Mouse (Mus musculus) midbrain, embryonic 13.5 days (tissue): ENCODE data around the gene Rcn1. TPM values are rescaled to one million over a fixed set of nuclear protein-coding genes. Genes with fewer than 3 reads are reported as not detected.

ENCODE experiments used
- ATAC-seq: fragments of 200-750 bp; cut with Nextera tagmentation; 2 replicates; pipeline ENCODE4 v1.8.0; 2017; ENCODE audit warnings: mild to moderate bottlenecking, moderate TSS enrichment, moderate library complexity
- H3K27ac ChIP-seq: fragments of 300-500 bp; sonication (generic); 2 replicates; pipeline ENCODE4 v1.5.1; 2015; ENCODE audit warnings: inconsistent platforms, mild to moderate bottlenecking, moderate library complexity
- H3K27me3 ChIP-seq: fragments of 300-500 bp; sonication (generic); 2 replicates; pipeline ENCODE4 v1.6.1; 2015; ENCODE audit warnings: mild to moderate bottlenecking, inconsistent platforms
- H3K36me3 ChIP-seq: fragments of 300-500 bp; sonication (generic); 2 replicates; pipeline ENCODE4 v1.6.1; 2015; ENCODE audit warnings: mild to moderate bottlenecking, inconsistent platforms
- H3K4me1 ChIP-seq: fragments of 300-500 bp; sonication (generic); replicated peaks from 2 replicates; pipeline ENCODE4 v1.6.1; 2015; ENCODE audit warnings: inconsistent platforms
- H3K4me2 ChIP-seq: fragments of 300-500 bp; sonication (generic); replicated peaks from 2 replicates; pipeline ENCODE4 v1.6.1; 2015; ENCODE audit warnings: moderate library complexity, mild to moderate bottlenecking, inconsistent platforms
- H3K4me3 ChIP-seq: fragments of 300-500 bp; sonication (generic); replicated peaks from 2 replicates; pipeline ENCODE4 v1.5.1; 2015; ENCODE audit warnings: mild to moderate bottlenecking, inconsistent platforms
- H3K9ac ChIP-seq: fragments of 300-500 bp; sonication (generic); replicated peaks from 2 replicates; pipeline ENCODE4 v1.6.1; 2015; ENCODE audit warnings: mild to moderate bottlenecking, inconsistent platforms
- H3K9me3 ChIP-seq: fragments of 300-500 bp; sonication (generic); 2 replicates; pipeline ENCODE4 v1.6.1; 2016; ENCODE audit warnings: mild to moderate bottlenecking, inconsistent platforms
- WGBS: fragments of 180-500 bp; shearing (Covaris S2); methylation state at CpG from one replicate; pipeline ENCODE4 v1.1.7; 2015; 5-methylcytosine and 5-hydroxymethylcytosine counted together
- polyA plus RNA-seq: library from polyadenylated mRNA; unstranded; fragments of >200 nt; fragmentation: Nextera tagmentation; extraction: Ambion mirVana; gene quantifications from 2 replicates; pipeline ENCODE4 v1.2.1, GENCODE M21; 2015

The Rcn1 gene
- polyA plus RNA-seq, 1 experiment from 2014 or later: 54.8 TPM

- Histone ChIP-seq H3K27me3 (peaks cover 39% of the 10 kb centered on the region), H3K9me3 (no peaks in the 10 kb centered on the region), H3K36me3 (no peaks in the 10 kb centered on the region), H3K4me1 (peaks cover 17% of the 10 kb centered on the region), H3K27ac (no peak overlapping the region), H3K4me3 (no peak overlapping the region), H3K4me2 (no peak overlapping the region), H3K9ac (no peak overlapping the region)
- WGBS: 91% methylated on average over 6 of the region's 6 CpGs
- ATAC-seq: no peak
These were observed 27.0 kb downstream of the Rcn1 start for GRCm38 (mm10) chr2:105372156-105372555.

- Histone ChIP-seq H3K36me3 (no peaks in the 10 kb centered on the region), H3K27ac (0 out of 2 replicates have a peak overlapping the region, but pooled peaks have one; percentile 19), H3K4me2 (peak overlapping the region; percentile 49), H3K9me3 (no peaks in the 10 kb centered on the region), H3K9ac (0 out of 2 replicates have a peak overlapping the region, but pooled peaks have one; percentile 30), H3K27me3 (peaks cover 43% of the 10 kb centered on the region), H3K4me1 (peaks cover 17% of the 10 kb centered on the region), H3K4me3 (peak overlapping the region; percentile 25)
- ATAC-seq: peak; percentile 75; the same call in 1 of the 2 replicates
- 19% methylated on average over 14 of the region's 14 CpGs for WGBS
These were observed 28.4 kb downstream of the Rcn1 start for GRCm38 (mm10) chr2:105370698-105371097.

- WGBS: 9% methylated on average over 10 of the region's 10 CpGs
- peak; percentile 64 for ATAC-seq
- Histone ChIP-seq H3K27ac (peak overlapping the region; percentile 2; the same call in 1 of the 2 replicates), H3K27me3 (peaks cover 43% of the 10 kb centered on the region), H3K36me3 (no peaks in the 10 kb centered on the region), H3K9ac (0 out of 2 replicates have a peak overlapping the region, but pooled peaks have one; percentile 15), H3K9me3 (no peaks in the 10 kb centered on the region), H3K4me1 (peaks cover 17% of the 10 kb centered on the region), H3K4me3 (peak overlapping the region; percentile 25), H3K4me2 (peak overlapping the region; percentile 49)
These were observed 28.9 kb downstream of the Rcn1 start for GRCm38 (mm10) chr2:105370240-105370639.

- H3K27ac ChIP-seq: no peak overlapping the region
- H3K27me3 ChIP-seq: peaks cover 25% of the 10 kb centered on the region
- no peaks in the 10 kb centered on the region for H3K36me3 ChIP-seq
- peaks cover 17% of the 10 kb centered on the region for H3K4me1 ChIP-seq
- no peak overlapping the region for H3K4me2 ChIP-seq
- 43% methylated on average over 4 of the region's 4 CpGs for WGBS
- H3K9me3 ChIP-seq: no peaks in the 10 kb centered on the region
- H3K4me3 ChIP-seq: no peak overlapping the region
- no peak overlapping the region for H3K9ac ChIP-seq
- ATAC-seq: no peak
These were observed 31.5 kb downstream of the Rcn1 start for GRCm38 (mm10) chr2:105367623-105368022.

- Histone ChIP-seq H3K4me3 (no peak overlapping the region), H3K4me1 (0 out of 2 replicates have a peak, but pooled peaks cover 2% of the 10 kb centered on the region), H3K9ac (no peak overlapping the region), H3K27ac (no peak overlapping the region), H3K27me3 (peaks cover 3% of the 10 kb centered on the region; the same call in 1 of the 2 replicates), H3K36me3 (no peaks in the 10 kb centered on the region), H3K4me2 (no peak overlapping the region), H3K9me3 (no peaks in the 10 kb centered on the region)
- no peak for ATAC-seq
- WGBS: 83% methylated on average over 3 of the region's 3 CpGs
These were observed 41.1 kb downstream of the Rcn1 start for GRCm38 (mm10) chr2:105358040-105358439.

GRCm38 (mm10) chr2:105356791-105357190 lies 42.3 kb downstream of the Rcn1 start:
- Histone ChIP-seq H3K27ac (no peak overlapping the region), H3K4me1 (0 out of 2 replicates have a peak, but pooled peaks cover 2% of the 10 kb centered on the region), H3K27me3 (peaks cover 3% of the 10 kb centered on the region; the same call in 1 of the 2 replicates), H3K4me3 (no peak overlapping the region), H3K36me3 (no peaks in the 10 kb centered on the region), H3K4me2 (no peak overlapping the region), H3K9ac (no peak overlapping the region), H3K9me3 (no peaks in the 10 kb centered on the region)
- no peak for ATAC-seq
- WGBS: 73% methylated on average over 5 of the region's 5 CpGs

- H3K9me3 ChIP-seq: no peaks in the 10 kb centered on the region
- H3K27ac ChIP-seq: no peak overlapping the region
- no peak for ATAC-seq
- H3K36me3 ChIP-seq: no peaks in the 10 kb centered on the region
- no peak overlapping the region for H3K4me2 ChIP-seq
- peaks cover 4% of the 10 kb centered on the region; the same call in 1 of the 2 replicates for H3K27me3 ChIP-seq
- 53% methylated on average over 6 of the region's 6 CpGs for WGBS
- H3K4me1 ChIP-seq: peaks cover 12% of the 10 kb centered on the region; the same call in 1 of the 2 replicates
- H3K9ac ChIP-seq: no peak overlapping the region
- no peak overlapping the region for H3K4me3 ChIP-seq
These were observed 50.2 kb downstream of the Rcn1 start for GRCm38 (mm10) chr2:105348886-105349285.

GRCm38 (mm10) chr2:105339993-105340392 lies 59.1 kb downstream of the Rcn1 start:
- no peak for ATAC-seq
- Histone ChIP-seq H3K9ac (no peak overlapping the region), H3K4me2 (no peak overlapping the region)

GRCm38 (mm10) chr2:105337171-105337875 lies 61.8 kb downstream of the Rcn1 start:
- H3K4me2 ChIP-seq: no peak overlapping the region
- H3K27ac ChIP-seq: no peak overlapping the region
- peaks cover 8% of the 10 kb centered on the region for H3K27me3 ChIP-seq
- ATAC-seq: no peak
- no peaks in the 10 kb centered on the region for H3K36me3 ChIP-seq
- WGBS: 32% methylated on average over 8 of the region's 8 CpGs
- no peak overlapping the region for H3K9ac ChIP-seq
- peaks cover 25% of the 10 kb centered on the region for H3K4me1 ChIP-seq
- H3K9me3 ChIP-seq: no peaks in the 10 kb centered on the region
- H3K4me3 ChIP-seq: no peak overlapping the region

More at GRCm38 (mm10) chr2:105339993-105340392, 59.1 kb downstream of the Rcn1 start:
- 60% methylated on average over 3 of the region's 3 CpGs for WGBS
- Histone ChIP-seq H3K9me3 (no peaks in the 10 kb centered on the region), H3K27me3 (peaks cover 5% of the 10 kb centered on the region; the same call in 1 of the 2 replicates), H3K4me3 (no peak overlapping the region), H3K4me1 (peaks cover 20% of the 10 kb centered on the region), H3K27ac (no peak overlapping the region), H3K36me3 (no peaks in the 10 kb centered on the region)

- Histone ChIP-seq H3K9me3 (no peaks in the 10 kb centered on the region), H3K4me1 (peaks cover 25% of the 10 kb centered on the region), H3K9ac (no peak overlapping the region), H3K4me2 (no peak overlapping the region), H3K27me3 (peaks cover 8% of the 10 kb centered on the region), H3K36me3 (no peaks in the 10 kb centered on the region), H3K4me3 (no peak overlapping the region), H3K27ac (no peak overlapping the region)
- WGBS: 13% methylated on average over 12 of the region's 12 CpGs
- no peak for ATAC-seq
These were observed 62.6 kb downstream of the Rcn1 start for GRCm38 (mm10) chr2:105336314-105337027.
